Mouse (Mus musculus) bone marrow macrophage, adult 2 months (primary cell): ENCODE measurements around the gene Atm.

Experiments
- CTCF ChIP-seq: IDR thresholded peaks from 2 replicates; pipeline ENCODE4 v1.5.1; 2012; ENCODE audit warnings: low read depth, mild to moderate bottlenecking, low read length, moderate library complexity
- POLR2A ChIP-seq: IDR thresholded peaks from 2 replicates; pipeline ENCODE4 v1.6.1; 2012; ENCODE audit warnings: mild to moderate bottlenecking, low read depth, low read length, borderline replicate concordance

GRCm38 (mm10) chr9:53517373-53518009 is 19.0 kb downstream of the Atm start:
- TF ChIP-seq CTCF (no peak), POLR2A (no peak)
